Mouse (Mus musculus) midbrain, embryonic 11.5 days (tissue): ENCODE measurements around the gene Ispd. TPM values are rescaled to one million over a fixed set of nuclear protein-coding genes. Genes with fewer than 3 reads are reported as not detected.

Experiments used
- ATAC-seq: fragments of 200-750 bp; cut with Nextera tagmentation; 2 replicates; pipeline ENCODE4 v1.8.0; 2017; ENCODE audit warnings: moderate TSS enrichment, moderate library complexity; ENCODE audit not compliant: low FRiP score
- DNase-seq: peaks from one replicate; pipeline ENCODE4 v3.0.0; 2015; ENCODE audit warnings: low spot score; ENCODE audit errors: missing footprints
- H3K27ac ChIP-seq: fragments of 300-500 bp; sonication (generic); 2 replicates; pipeline ENCODE4 v1.5.1; 2014; ENCODE audit warnings: low read depth, low read length
- H3K27me3 ChIP-seq: fragments of 300-500 bp; sonication (generic); 2 replicates; pipeline ENCODE4 v1.6.1; 2014; ENCODE audit warnings: mild to moderate bottlenecking, low read length, moderate library complexity, mixed read lengths; ENCODE audit not compliant: control insufficient read depth, insufficient read depth
- H3K36me3 ChIP-seq: fragments of 300-500 bp; sonication (generic); 2 replicates; pipeline ENCODE4 v1.6.1; 2014; ENCODE audit warnings: mild to moderate bottlenecking, low read length, moderate library complexity, mixed read lengths; ENCODE audit not compliant: control insufficient read depth, insufficient read depth
- H3K4me1 ChIP-seq: fragments of 300-500 bp; sonication (generic); 2 replicates; pipeline ENCODE4 v1.6.1; 2014; ENCODE audit warnings: low read length; ENCODE audit not compliant: control insufficient read depth, insufficient read depth
- H3K4me2 ChIP-seq: fragments of 300-500 bp; sonication (generic); 2 replicates; pipeline ENCODE4 v1.6.1; 2014; ENCODE audit warnings: mild to moderate bottlenecking, moderate library complexity
- H3K4me3 ChIP-seq: fragments of 300-500 bp; sonication (generic); 2 replicates; pipeline ENCODE4 v1.5.1; 2014; ENCODE audit warnings: low read depth, low read length
- H3K9ac ChIP-seq: fragments of 300-500 bp; sonication (generic); 2 replicates; pipeline ENCODE4 v1.6.1; 2014; ENCODE audit warnings: low read length
- H3K9me3 ChIP-seq: fragments of 300-500 bp; sonication (generic); 2 replicates; pipeline ENCODE4 v1.6.1; 2016; ENCODE audit warnings: low read length; ENCODE audit not compliant: control insufficient read depth
- WGBS: fragments of 180-500 bp; shearing (Covaris S2); extraction: QIAGEN DNeasy Blood & Tissue Kit; methylation state at CpG from one replicate; pipeline ENCODE4 v1.1.7; 2014; 5-methylcytosine and 5-hydroxymethylcytosine counted together
- polyA plus RNA-seq: library from polyadenylated mRNA; unstranded; fragments of >200 nt; fragmentation: Nextera tagmentation; extraction: Ambion mirVana; gene quantifications from 2 replicates; pipeline ENCODE4 v1.2.1, GENCODE M21; 2014

Gene Ispd
- polyA plus RNA-seq, 1 experiment from 2014 or later, result 12.3 TPM

GRCm38 (mm10) chr12:36477926-36478325 is 96.7 kb downstream of the Ispd start:
- no peak overlapping the region for H3K4me3 ChIP-seq
- H3K9ac ChIP-seq, result no peak overlapping the region
- H3K27me3 ChIP-seq, result no peaks in the 10 kb centered on the region
- H3K36me3 ChIP-seq, result no peaks in the 10 kb centered on the region
- WGBS, result 85% methylated on average over 3 of the region's 3 CpGs
- DNase-seq (peak; percentile 45), ATAC-seq (no peak)
- no peak overlapping the region for H3K27ac ChIP-seq
- H3K4me1 ChIP-seq, result no peaks in the 10 kb centered on the region
- no peak overlapping the region for H3K4me2 ChIP-seq
- H3K9me3 ChIP-seq, result no peaks in the 10 kb centered on the region

- H3K9ac ChIP-seq, result no peak overlapping the region
- H3K36me3 ChIP-seq, result no peaks in the 10 kb centered on the region
- no peak overlapping the region for H3K27ac ChIP-seq
- no peak for DNase-seq
- H3K4me3 ChIP-seq, result no peak overlapping the region
- H3K4me1 ChIP-seq, result no peaks in the 10 kb centered on the region
- no peaks in the 10 kb centered on the region for H3K27me3 ChIP-seq
- H3K4me2 ChIP-seq, result no peak overlapping the region
- ATAC-seq, result no peak
- H3K9me3 ChIP-seq, result no peaks in the 10 kb centered on the region
- WGBS, result 90% methylated on average over 3 of the region's 3 CpGs
Measured at GRCm38 (mm10) chr12:36481742-36482141, 100.5 kb downstream of the Ispd start.

GRCm38 (mm10) chr12:36483346-36483745 is 102.1 kb downstream of the Ispd start:
- WGBS, result 62% methylated on average over 2 of the region's 2 CpGs
- peak; percentile 45 for DNase-seq

GRCm38 (mm10) chr12:36497565-36497964 is 116.3 kb downstream of the Ispd start:
- H3K9ac ChIP-seq, result no peak overlapping the region
- WGBS, result 95% methylated on average over 3 of the region's 3 CpGs
- no peaks in the 10 kb centered on the region for H3K36me3 ChIP-seq
- H3K4me3 ChIP-seq, result no peak overlapping the region
- no peaks in the 10 kb centered on the region for H3K4me1 ChIP-seq
- ATAC-seq (no peak), DNase-seq (peak; percentile 41)
- no peaks in the 10 kb centered on the region for H3K27me3 ChIP-seq
- H3K9me3 ChIP-seq, result no peaks in the 10 kb centered on the region
- no peak overlapping the region for H3K4me2 ChIP-seq
- H3K27ac ChIP-seq, result no peak overlapping the region

More at GRCm38 (mm10) chr12:36483346-36483745, 102.1 kb downstream of the Ispd start:
- Histone ChIP-seq H3K4me1 (no peaks in the 10 kb centered on the region), H3K27ac (no peak overlapping the region), H3K4me2 (no peak overlapping the region), H3K9ac (no peak overlapping the region), H3K4me3 (no peak overlapping the region), H3K36me3 (no peaks in the 10 kb centered on the region), H3K27me3 (no peaks in the 10 kb centered on the region), H3K9me3 (no peaks in the 10 kb centered on the region)
- no peak for ATAC-seq

- no peak for DNase-seq
- Histone ChIP-seq H3K4me2 (no peak overlapping the region), H3K9ac (no peak overlapping the region), H3K4me3 (no peak overlapping the region), H3K27me3 (no peaks in the 10 kb centered on the region), H3K4me1 (no peaks in the 10 kb centered on the region), H3K27ac (no peak overlapping the region), H3K9me3 (no peaks in the 10 kb centered on the region), H3K36me3 (no peaks in the 10 kb centered on the region)
- 83% methylated on average over 7 of the region's 7 CpGs for WGBS
- no peak for ATAC-seq
Measured at GRCm38 (mm10) chr12:36507111-36507903, 126.1 kb downstream of the Ispd start.

GRCm38 (mm10) chr12:36509954-36510642 is 128.8 kb downstream of the Ispd start:
- Histone ChIP-seq H3K4me1 (no peaks in the 10 kb centered on the region), H3K9ac (no peak overlapping the region), H3K9me3 (no peaks in the 10 kb centered on the region), H3K27ac (no peak overlapping the region), H3K36me3 (no peaks in the 10 kb centered on the region), H3K4me2 (no peak overlapping the region), H3K27me3 (no peaks in the 10 kb centered on the region), H3K4me3 (no peak overlapping the region)
- DNase-seq (no peak), ATAC-seq (no peak)
- WGBS, result 89% methylated on average over 10 of the region's 10 CpGs

- H3K27ac ChIP-seq, result no peak overlapping the region
- H3K4me2 ChIP-seq, result no peak overlapping the region
- no peaks in the 10 kb centered on the region for H3K9me3 ChIP-seq
- H3K4me1 ChIP-seq, result no peaks in the 10 kb centered on the region
- H3K27me3 ChIP-seq, result no peaks in the 10 kb centered on the region
- H3K9ac ChIP-seq, result no peak overlapping the region
- no peaks in the 10 kb centered on the region for H3K36me3 ChIP-seq
- 85% methylated on average over 2 of the region's 2 CpGs for WGBS
- ATAC-seq (no peak), DNase-seq (no peak)
- no peak overlapping the region for H3K4me3 ChIP-seq
Measured at GRCm38 (mm10) chr12:36521774-36522173, 140.5 kb downstream of the Ispd start.

GRCm38 (mm10) chr12:36523515-36523914 is 142.3 kb downstream of the Ispd start:
- ATAC-seq (no peak), DNase-seq (no peak)
- Histone ChIP-seq H3K27ac (no peak overlapping the region), H3K4me3 (no peak overlapping the region), H3K36me3 (no peaks in the 10 kb centered on the region), H3K9ac (no peak overlapping the region), H3K9me3 (no peaks in the 10 kb centered on the region), H3K27me3 (no peaks in the 10 kb centered on the region), H3K4me1 (no peaks in the 10 kb centered on the region), H3K4me2 (no peak overlapping the region)
- WGBS, result 78% methylated on average over 2 of the region's 2 CpGs

- Histone ChIP-seq H3K36me3 (no peaks in the 10 kb centered on the region), H3K27ac (no peak overlapping the region), H3K9me3 (no peaks in the 10 kb centered on the region), H3K27me3 (no peaks in the 10 kb centered on the region), H3K4me2 (no peak overlapping the region), H3K4me3 (no peak overlapping the region), H3K9ac (no peak overlapping the region), H3K4me1 (no peaks in the 10 kb centered on the region)
- ATAC-seq (no peak), DNase-seq (no peak)
- WGBS, result 64% methylated on average over 2 of the region's 2 CpGs
Measured at GRCm38 (mm10) chr12:36530920-36531319, 149.7 kb downstream of the Ispd start.
